In the genomic region with DNA sequence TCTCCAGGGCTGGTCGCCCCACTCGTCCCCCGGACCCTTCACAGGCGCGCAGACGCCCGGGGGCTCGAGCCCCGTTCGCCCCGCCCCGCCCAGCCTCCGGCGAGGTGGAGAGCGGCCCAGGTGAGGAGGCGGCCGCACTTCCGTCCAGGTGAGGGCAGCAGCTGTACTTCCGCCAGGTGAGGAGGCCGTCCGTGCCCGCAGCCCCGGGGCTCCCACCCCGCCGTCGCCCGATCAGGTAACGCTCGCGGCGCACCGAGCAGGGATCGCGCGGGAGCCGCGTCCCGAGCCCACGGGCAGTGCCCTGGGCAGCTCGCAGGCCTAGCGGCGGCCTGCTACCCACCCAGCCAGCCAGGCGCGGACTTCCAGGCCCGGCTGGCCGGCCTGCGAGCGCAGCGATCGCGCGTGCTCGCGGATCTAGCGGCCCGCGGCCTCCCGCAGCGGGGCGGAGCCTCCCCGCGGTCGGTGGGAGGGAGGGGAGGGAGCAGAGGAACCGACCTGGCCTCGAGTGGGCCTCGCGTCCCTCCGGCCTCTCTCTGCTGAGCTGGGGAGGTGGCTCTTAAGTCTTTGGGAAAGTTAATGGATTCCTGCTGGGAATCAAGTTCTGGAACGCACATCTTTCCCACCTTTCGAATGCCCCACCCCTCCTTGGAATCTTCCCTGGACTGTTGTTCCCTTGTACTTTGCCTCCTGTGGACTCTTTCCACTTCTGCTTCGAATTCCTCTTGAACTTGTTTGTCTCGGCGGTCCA, we compare ENCODE assay signal across 7 mouse cellular contexts. TPM values are rescaled to one million over a fixed set of nuclear protein-coding genes. Genes with fewer than 3 reads are reported as not detected.
A peak's percentile ranks its signal among the peaks of the same experiment; 100 is the strongest.
DNase-seq lines count a peak whose midpoint lies in the region; ATAC-seq and TF ChIP-seq lines count a peak whose summit lies in the region.

A gene (plus strand): TSS at position 96 of the 748 bp plus-strand sequence.

- no peak for TF ChIP-seq CTCF in heart, adult 2 months (IDR thresholded peaks at IDR 0.05)
- TF ChIP-seq CTCF in kidney, adult 2 months (conservative IDR thresholded peaks at IDR 0.05; ENCODE audit: insufficient read depth, insufficient read length, low read depth, low read length): no peak
- TF ChIP-seq CTCF in small intestine, adult 2 months (IDR thresholded peaks at IDR 0.05; ENCODE audit: extremely low read depth, insufficient read length, insufficient replicate concordance, low read depth, low read length): no peak

- no peaks in the 10 kb centered on the region for H3K4me1 ChIP-seq in embryonic facial prominence, embryonic 12.5 days
- H3K4me1 ChIP-seq in heart, adult 2 months (ENCODE audit: control insufficient read depth, insufficient read depth, low read length): no peaks in the 10 kb centered on the region
- H3K4me1 ChIP-seq in kidney, adult 2 months (ENCODE audit: control insufficient read depth, insufficient read depth, low read length): peaks cover 9% of the 10 kb centered on the region; the same call in 1 of the 2 replicates
- H3K4me1 ChIP-seq in limb, embryonic 10.5 days: peaks cover 16% of the 10 kb centered on the region
- peaks cover 4% of the 10 kb centered on the region for H3K4me1 ChIP-seq in midbrain, embryonic 12.5 days
- H3K4me1 ChIP-seq in small intestine, adult 2 months (ENCODE audit: control insufficient read depth, insufficient read depth, insufficient read length, low read length): no peaks in the 10 kb centered on the region

- peak within 1 kb of the TSS; percentile 98 for H3K9ac ChIP-seq in embryonic facial prominence, embryonic 12.5 days
- peak within 1 kb of the TSS; percentile 97 for H3K9ac ChIP-seq in heart, adult 2 months (ENCODE audit: low read depth, low read length)
- peak within 1 kb of the TSS; percentile 94 for H3K9ac ChIP-seq in midbrain, embryonic 12.5 days (replicated peaks)

- H3K27me3 ChIP-seq in embryonic facial prominence, embryonic 12.5 days: no peaks in the 10 kb centered on the region
- no peaks in the 10 kb centered on the region for H3K27me3 ChIP-seq in heart, adult 2 months (ENCODE audit: control insufficient read depth, insufficient read depth, low read length)
- H3K27me3 ChIP-seq in kidney, adult 2 months (replicated peaks; ENCODE audit: control insufficient read depth, insufficient read depth, low read length): no peaks in the 10 kb centered on the region
- no peaks in the 10 kb centered on the region for H3K27me3 ChIP-seq in limb, embryonic 10.5 days (ENCODE audit: low read depth, poor library complexity, severe bottlenecking)
- no peaks in the 10 kb centered on the region; the same call in none of the 2 replicates for H3K27me3 ChIP-seq in midbrain, embryonic 12.5 days
- 0 out of 2 replicates have a peak, but pooled peaks cover 2% of the 10 kb centered on the region for H3K27me3 ChIP-seq in small intestine, adult 2 months (ENCODE audit: control insufficient read depth, insufficient read depth, low read length)

- no peaks in the 10 kb centered on the region for H3K9me3 ChIP-seq in embryonic facial prominence, embryonic 12.5 days
- no peaks in the 10 kb centered on the region for H3K9me3 ChIP-seq in limb, embryonic 10.5 days (replicated peaks)
- H3K9me3 ChIP-seq in midbrain, embryonic 12.5 days: no peaks in the 10 kb centered on the region

- peak; percentile 72 for DNase-seq in adrenal gland, postnatal 10 days
- DNase-seq in heart, adult 2 months: peak; percentile 67 to 74
- DNase-seq in kidney, adult 2 months: peak; percentile 85
- DNase-seq in limb, embryonic 10.5 days (ENCODE audit: low spot score): peak; percentile 75

- TF ChIP-seq POLR2A in heart, adult 2 months (IDR thresholded peaks at IDR 0.05; ENCODE audit: insufficient read depth, low read depth, low read length): no peak
- peak; percentile 26 for TF ChIP-seq POLR2A in kidney, adult 2 months (IDR thresholded peaks at IDR 0.05; ENCODE audit: low read depth, low read length)
- peak; percentile 71 for TF ChIP-seq POLR2A in small intestine, adult 2 months (IDR thresholded peaks at IDR 0.05; ENCODE audit: low read depth, low read length)

- intact Hi-C loops in heart, adult 2 months (cut with DNase I): no loop called here

- no peaks in the 10 kb centered on the region for H3K36me3 ChIP-seq in embryonic facial prominence, embryonic 12.5 days
- H3K36me3 ChIP-seq in heart, adult 2 months (ENCODE audit: control insufficient read depth, insufficient read depth, low read length): no peaks in the 10 kb centered on the region
- H3K36me3 ChIP-seq in kidney, adult 2 months (ENCODE audit: control insufficient read depth, insufficient read depth, low read length): no peaks in the 10 kb centered on the region
- H3K36me3 ChIP-seq in limb, embryonic 10.5 days: no peaks in the 10 kb centered on the region
- H3K36me3 ChIP-seq in midbrain, embryonic 12.5 days: no peaks in the 10 kb centered on the region
- H3K36me3 ChIP-seq in small intestine, adult 2 months (ENCODE audit: control insufficient read depth, insufficient read depth, low read length): no peaks in the 10 kb centered on the region

- WGBS in embryonic facial prominence, embryonic 12.5 days: under 1% methylated on average over 70 of the region's 73 CpGs
- 3% methylated on average over 73 of the region's 73 CpGs for WGBS in heart, adult 2 months
- WGBS in kidney, adult 2 months: 1% methylated on average over 73 of the region's 73 CpGs
- under 1% methylated on average over 73 of the region's 73 CpGs for WGBS in limb, embryonic 10.5 days
- 2% methylated on average over 44 of the region's 73 CpGs for WGBS in midbrain, embryonic 12.5 days
- under 1% methylated on average over 68 of the region's 73 CpGs for WGBS in small intestine, adult 2 months

- peak within 1 kb of the TSS; percentile 79 for H3K4me2 ChIP-seq in embryonic facial prominence, embryonic 12.5 days (replicated peaks)
- peak within 1 kb of the TSS; percentile 95 for H3K4me2 ChIP-seq in midbrain, embryonic 12.5 days (replicated peaks)

- no peaks in the 10 kb centered on the region for H3K79me2 ChIP-seq in heart, adult 2 months (replicated peaks; ENCODE audit: control insufficient read depth, insufficient read depth, low read length)

- peak within 1 kb of the TSS; percentile 80 for H3K4me3 ChIP-seq in embryonic facial prominence, embryonic 12.5 days
- H3K4me3 ChIP-seq in heart, adult 2 months: peak within 1 kb of the TSS; percentile 86
- H3K4me3 ChIP-seq in kidney, adult 2 months (ENCODE audit: insufficient read depth, low read depth, low read length): peak within 1 kb of the TSS; percentile 94
- H3K4me3 ChIP-seq in limb, embryonic 10.5 days: peak within 1 kb of the TSS; percentile 83
- H3K4me3 ChIP-seq in midbrain, embryonic 12.5 days: peak within 1 kb of the TSS; percentile 85
- peak within 1 kb of the TSS; percentile 90 for H3K4me3 ChIP-seq in small intestine, adult 2 months (ENCODE audit: low read depth, low read length)

- ATAC-seq in embryonic facial prominence, embryonic 12.5 days (ENCODE audit: insufficient number of reproducible peaks, insufficient read depth, low FRiP score, low TSS enrichment): peak; percentile 83
- peak; percentile 86 for ATAC-seq in midbrain, embryonic 12.5 days (ENCODE audit: low FRiP score, low read depth)

- no peak for TF ChIP-seq EP300 in heart, adult 2 months (IDR thresholded peaks at IDR 0.05; ENCODE audit: insufficient read depth, low read depth, low read length)

- H3K27ac ChIP-seq in embryonic facial prominence, embryonic 12.5 days: peak within 1 kb of the TSS; percentile 90
- H3K27ac ChIP-seq in heart, adult 2 months: peak within 1 kb of the TSS; percentile 52
- H3K27ac ChIP-seq in kidney, adult 2 months (ENCODE audit: insufficient read depth, low read depth, low read length): peak within 1 kb of the TSS; percentile 96
- peak within 1 kb of the TSS; percentile 96 for H3K27ac ChIP-seq in limb, embryonic 10.5 days
- H3K27ac ChIP-seq in midbrain, embryonic 12.5 days (replicated peaks): peak within 1 kb of the TSS; percentile 56
- H3K27ac ChIP-seq in small intestine, adult 2 months (ENCODE audit: insufficient read depth, low read depth, low read length): peak within 1 kb of the TSS; percentile 79

RNA-seq across cellular contexts. Expression of the gene that starts here (rescaled TPM):
- 1 to 10 TPM; 6.6 to 7.7 TPM for total RNA-seq in adrenal gland, postnatal 10 days (2021)
- polyA plus RNA-seq in embryonic facial prominence, embryonic 12.5 days (2016; fragmentation: Nextera tagmentation; extraction: Ambion mirVana): 15.8 and 20.8 TPM in 2 replicates
- total RNA-seq in heart, adult 2 months (2021): 10 to 100 TPM; 13.8 to 14.5 TPM
- polyA plus RNA-seq in heart, adult 2 months (2012; rRNA removed): 6.1 and 11.8 TPM in 2 replicates
- polyA plus RNA-seq in kidney, adult 2 months (2012; rRNA removed): 24.4 and 25.3 TPM in 2 replicates
- 10.9 and 20.0 TPM in 2 replicates for polyA plus RNA-seq in limb, embryonic 10.5 days (2016; fragmentation: Nextera tagmentation; extraction: Ambion mirVana)
- polyA plus RNA-seq in midbrain, embryonic 12.5 days (2016; fragmentation: Nextera tagmentation; extraction: Ambion mirVana): 8.0 and 8.5 TPM in 2 replicates
- polyA plus RNA-seq in small intestine, adult 2 months (2012; rRNA removed): 12.9 and 29.6 TPM in 2 replicates

Comparison
In these comparisons a context has a peak if more than half of its experiments do, and no peak if none do; other contexts are left out.
1. Peak in every context shown above with its lines: DNase-seq, ATAC-seq, H3K4me3 ChIP-seq and H3K27ac ChIP-seq.